Mouse (Mus musculus): ENCODE measurements at regions not wholly inside any gene's neighbourhood (a gene's known extent, or its start where the extent isn't known, plus 50 kb on each side); places are given as distances from the start of the nearest gene placed in this dataset.

- no peak overlapping the region for H3K4me3 ChIP-seq
- DNase-seq (ENCODE audit: low spot score in 2 of 2): no peak
- H3K27ac ChIP-seq: no peak overlapping the region
- no peak for TF ChIP-seq CTCF (conservative IDR thresholded peaks at IDR 0.05)
These were observed 373.3 kb downstream of the Adam3 start for GRCm38 (mm10) chr8:24352322-24352721.

DNA sequence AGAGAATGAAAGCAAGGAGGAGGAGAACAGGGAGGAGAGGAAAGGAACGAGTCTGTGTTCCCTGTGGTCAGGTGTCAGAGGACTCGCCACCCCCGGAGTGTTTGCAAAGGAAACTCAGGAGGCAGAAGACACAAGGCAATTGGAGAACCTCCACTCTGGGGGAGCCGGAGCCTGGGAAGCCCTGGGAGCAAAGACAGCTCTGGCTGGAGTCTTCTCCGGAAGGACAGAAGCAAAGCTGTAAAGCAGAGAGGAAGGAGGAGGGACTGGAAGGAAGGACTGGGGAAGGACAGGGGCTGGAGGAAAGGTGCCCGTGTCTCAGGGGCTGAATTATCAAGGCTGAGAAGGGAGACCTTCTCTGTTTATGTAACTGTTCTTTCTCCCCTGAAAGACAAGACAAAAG lies 373.9 kb downstream of the Adam3 start:
- H3K4me3 ChIP-seq: no peak overlapping the region
- no peak overlapping the region for H3K27ac ChIP-seq
- TF ChIP-seq CTCF (conservative IDR thresholded peaks at IDR 0.05): no peak
- DNase-seq (ENCODE audit: low spot score in 2 of 2): no peak

DNA sequence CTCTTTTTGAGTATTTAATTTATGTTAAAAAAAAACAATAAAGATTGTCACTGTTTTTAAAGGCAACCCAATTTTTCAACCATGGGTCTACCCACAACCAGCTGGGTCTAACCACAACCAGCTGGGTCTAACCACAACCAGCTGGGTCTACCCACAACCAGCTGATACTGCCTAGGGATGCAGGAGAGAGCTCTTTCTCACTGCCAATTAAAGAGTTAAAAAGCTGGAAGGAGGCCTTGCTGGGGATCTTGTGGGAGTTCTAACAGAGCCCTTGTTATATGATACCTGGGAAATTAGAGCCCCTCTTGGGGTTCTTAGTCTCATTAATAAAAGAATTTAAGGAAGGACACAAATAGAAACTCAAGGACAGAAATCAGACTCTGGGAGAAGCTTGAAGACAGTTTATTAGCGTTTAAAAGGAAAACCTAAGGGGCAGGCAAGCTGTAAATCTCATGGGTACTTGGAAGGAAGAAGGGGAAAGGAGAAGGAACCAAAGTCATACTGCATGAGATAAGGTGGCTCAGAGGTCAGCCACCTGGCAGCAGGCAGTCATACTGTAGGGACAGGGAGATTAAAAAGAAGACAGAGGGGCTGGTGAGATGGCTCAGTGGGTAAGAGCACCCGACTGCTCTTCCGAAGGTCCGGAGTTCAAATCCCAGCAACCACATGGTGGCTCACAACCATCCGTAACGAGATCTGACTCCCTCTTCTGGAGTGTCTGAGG lies 379.1 kb downstream of the Adam3 start:
- TF ChIP-seq CTCF (conservative IDR thresholded peaks at IDR 0.05): no peak
- H3K27ac ChIP-seq: no peak overlapping the region
- DNase-seq (ENCODE audit: low spot score in 2 of 2): no peak

GRCm38 (mm10) chr8:24338694-24339093 lies 387.0 kb downstream of the Adam3 start:
- no peak for DNase-seq (ENCODE audit: low spot score in 2 of 2)
- TF ChIP-seq CTCF (conservative IDR thresholded peaks at IDR 0.05): no peak
- no peak overlapping the region for H3K27ac ChIP-seq
- no peak overlapping the region for H3K4me3 ChIP-seq

More for the DNA sequence above, 379.1 kb downstream of the Adam3 start:
- H3K4me3 ChIP-seq: no peak overlapping the region

GRCm38 (mm10) chr8:24337635-24338034 lies 388.0 kb downstream of the Adam3 start:
- Histone ChIP-seq H3K27ac (no peak overlapping the region), H3K4me3 (no peak overlapping the region)
- peak; percentile 75 for TF ChIP-seq CTCF (conservative IDR thresholded peaks at IDR 0.05)
- peak; percentile 27 to 46 for DNase-seq (ENCODE audit: low spot score in 2 of 2)

GRCm38 (mm10) chr8:24335709-24336108 lies 389.9 kb downstream of the Adam3 start:
- DNase-seq (ENCODE audit: low spot score in 2 of 2): no peak
- no peak for TF ChIP-seq CTCF (conservative IDR thresholded peaks at IDR 0.05)

DNA sequence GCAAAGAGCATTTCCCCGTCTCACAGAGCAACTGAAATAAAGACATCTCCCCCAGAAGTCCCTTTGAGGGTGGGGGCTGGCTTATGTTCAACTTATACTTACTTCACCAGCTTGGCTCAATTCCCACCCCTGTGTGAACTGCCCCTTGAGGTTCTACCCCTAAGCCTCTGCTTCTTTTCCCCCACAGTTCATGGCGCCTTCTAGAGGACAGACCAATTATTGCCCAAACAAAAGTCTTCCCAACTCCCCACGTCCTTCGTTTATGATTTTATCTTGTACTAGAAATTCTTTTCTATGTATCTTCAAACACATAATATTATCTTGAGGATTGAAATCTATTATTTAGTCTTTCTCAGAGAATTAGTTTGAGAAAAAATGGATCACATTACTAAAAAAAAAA lies 391.9 kb downstream of the Adam3 start:
- TF ChIP-seq CTCF (conservative IDR thresholded peaks at IDR 0.05): peak; percentile 64
- no peak overlapping the region for H3K27ac ChIP-seq
- DNase-seq (ENCODE audit: low spot score in 2 of 2): no peak
- no peak overlapping the region for H3K4me3 ChIP-seq

More at GRCm38 (mm10) chr8:24335709-24336108, 389.9 kb downstream of the Adam3 start:
- no peak overlapping the region for H3K4me3 ChIP-seq
- no peak overlapping the region for H3K27ac ChIP-seq

DNA sequence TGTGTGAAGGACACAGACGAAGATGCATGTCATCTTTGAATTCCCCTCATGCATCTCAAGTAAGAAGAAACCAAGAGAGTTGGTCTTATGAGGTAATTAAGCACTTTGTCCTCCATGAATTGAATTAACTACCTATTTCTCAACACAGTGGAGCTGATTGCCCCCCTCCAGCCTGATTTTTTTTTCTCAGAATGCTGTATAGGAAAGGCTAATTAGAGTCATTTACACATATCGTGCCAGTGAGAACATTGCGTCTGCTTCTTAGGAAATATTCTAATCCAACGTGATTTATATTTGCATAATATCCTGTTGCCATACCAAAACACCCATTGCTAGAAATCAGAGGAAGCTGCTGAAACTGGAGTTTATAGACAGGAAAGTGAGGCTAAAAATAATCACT lies 414.8 kb downstream of the Adam3 start:
- H3K27ac ChIP-seq: no peak overlapping the region
- no peak for TF ChIP-seq CTCF (conservative IDR thresholded peaks at IDR 0.05)

GRCm38 (mm10) chr8:24294565-24294964 lies 431.1 kb downstream of the Adam3 start:
- no peak for TF ChIP-seq CTCF (conservative IDR thresholded peaks at IDR 0.05)
- Histone ChIP-seq H3K4me3 (no peak overlapping the region), H3K27ac (no peak overlapping the region)
- no peak for DNase-seq (ENCODE audit: low spot score in 2 of 2)

More for the DNA sequence above, 414.8 kb downstream of the Adam3 start:
- DNase-seq (ENCODE audit: low spot score in 2 of 2): no peak
- no peak overlapping the region for H3K4me3 ChIP-seq

GRCm38 (mm10) chr8:24287861-24288260 lies 437.8 kb downstream of the Adam3 start:
- no peak for DNase-seq (ENCODE audit: low spot score in 2 of 2)
- no peak for TF ChIP-seq CTCF (conservative IDR thresholded peaks at IDR 0.05)
- no peak overlapping the region for H3K27ac ChIP-seq
- no peak overlapping the region for H3K4me3 ChIP-seq

DNA sequence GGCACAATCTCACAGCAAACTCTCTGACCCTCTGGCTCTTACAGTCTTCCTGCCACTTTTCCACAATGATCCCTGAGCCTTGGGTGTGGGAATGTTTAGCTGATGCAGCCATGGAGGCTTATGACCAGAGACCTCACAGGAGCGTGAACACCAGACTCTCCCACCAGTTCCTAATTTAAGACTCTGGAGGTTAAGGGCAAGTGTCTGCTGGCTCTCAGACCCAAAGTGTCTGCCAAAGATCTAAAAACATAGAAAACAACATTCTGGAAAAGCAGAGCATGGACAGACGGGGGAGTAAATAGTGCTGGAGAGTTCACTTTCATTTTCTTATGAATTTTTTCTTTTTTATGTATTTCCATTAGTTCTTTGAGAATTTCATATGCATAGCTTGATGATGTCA lies 440.7 kb downstream of the Adam3 start:
- DNase-seq (ENCODE audit: low spot score in 2 of 2): no peak
- no peak overlapping the region for H3K4me3 ChIP-seq
- TF ChIP-seq CTCF (conservative IDR thresholded peaks at IDR 0.05): no peak
- no peak overlapping the region for H3K27ac ChIP-seq

DNA sequence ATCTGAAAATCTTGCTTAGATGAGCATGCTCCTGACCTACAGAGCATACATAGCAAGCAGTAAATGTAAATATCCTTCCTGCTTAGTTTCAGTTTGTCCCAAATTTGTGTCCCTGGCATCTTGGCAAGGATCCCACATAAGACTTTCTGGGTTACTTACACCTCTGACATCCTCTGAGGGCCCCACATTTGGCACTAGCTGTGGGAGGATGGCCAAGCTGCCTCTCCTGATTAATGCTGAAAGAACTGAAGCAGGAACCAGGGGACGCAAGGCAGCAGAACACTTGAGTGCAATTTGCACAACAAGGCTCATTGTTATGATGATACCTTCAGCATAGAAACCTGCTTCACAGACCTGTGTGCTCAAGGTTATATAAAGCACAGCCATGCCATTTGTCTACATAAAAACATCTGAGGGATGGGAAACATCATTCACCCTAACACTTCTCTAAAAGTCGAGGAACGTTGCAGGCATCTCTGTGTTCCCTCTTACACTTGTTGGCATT lies 441.7 kb downstream of the Adam3 start:
- TF ChIP-seq CTCF (conservative IDR thresholded peaks at IDR 0.05): no peak
- DNase-seq (ENCODE audit: low spot score in 2 of 2): no peak
- no peak overlapping the region for H3K4me3 ChIP-seq
- no peak overlapping the region for H3K27ac ChIP-seq

DNA sequence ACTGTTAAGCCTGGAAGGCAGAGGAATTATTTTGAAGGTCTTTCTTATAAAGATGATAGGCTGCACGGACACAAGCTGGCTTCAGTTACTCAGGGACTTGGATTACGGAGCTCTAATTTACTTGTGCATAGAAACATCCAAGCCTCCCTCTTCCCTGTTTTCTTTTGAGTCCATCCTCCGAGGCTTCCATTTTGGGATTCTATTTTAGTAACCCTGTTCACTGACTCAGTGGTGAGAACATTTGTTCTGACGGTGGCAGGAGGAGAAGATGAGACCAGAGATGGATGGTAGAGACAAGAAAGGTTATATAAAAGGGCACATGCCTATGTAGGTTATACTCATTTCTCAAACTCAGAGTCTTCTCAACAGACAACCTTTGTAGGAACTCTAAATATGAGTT lies 445.4 kb downstream of the Adam3 start:
- Histone ChIP-seq H3K4me3 (no peak overlapping the region), H3K27ac (no peak overlapping the region)
- no peak for DNase-seq (ENCODE audit: low spot score in 2 of 2)
- TF ChIP-seq CTCF (conservative IDR thresholded peaks at IDR 0.05): no peak

DNA sequence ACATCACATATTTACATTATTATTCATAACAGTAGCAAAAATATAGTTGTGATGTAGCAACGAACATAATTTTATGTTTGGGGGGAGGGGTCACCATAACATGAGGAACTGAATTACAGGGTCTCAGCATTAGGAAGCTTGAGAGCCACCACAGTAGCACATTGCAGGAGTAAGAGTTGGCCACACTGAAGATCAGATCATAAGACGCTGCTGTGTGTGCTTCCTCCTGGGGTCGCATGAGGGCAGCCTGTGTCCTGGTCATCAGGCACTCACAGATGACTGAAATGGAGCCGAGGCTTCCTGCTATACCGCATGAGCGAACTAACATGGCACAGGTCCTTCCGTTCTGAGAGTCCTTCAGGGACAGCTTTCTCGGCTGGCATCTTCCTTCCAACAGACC lies 447.3 kb downstream of the Adam3 start:
- H3K4me3 ChIP-seq: no peak overlapping the region
- no peak overlapping the region for H3K27ac ChIP-seq
- no peak for DNase-seq (ENCODE audit: low spot score in 2 of 2)
- peak; percentile 41 for TF ChIP-seq CTCF (conservative IDR thresholded peaks at IDR 0.05)

Measured in layer of hippocampus, adult 2 months (tissue).